Mouse (Mus musculus) thymus, postnatal 4 days (tissue): Measurements from ENCODE around the gene Crxos.
"Not testable (repeated sequence)": the region's sequence is repeated elsewhere in the genome, so short reads cannot be mapped to it uniquely, and the experiment has no call there.

Source experiments
- DNase-seq: peaks from one replicate; pipeline ENCODE4 v3.0.0; 2021

Crxos gene

DNA sequence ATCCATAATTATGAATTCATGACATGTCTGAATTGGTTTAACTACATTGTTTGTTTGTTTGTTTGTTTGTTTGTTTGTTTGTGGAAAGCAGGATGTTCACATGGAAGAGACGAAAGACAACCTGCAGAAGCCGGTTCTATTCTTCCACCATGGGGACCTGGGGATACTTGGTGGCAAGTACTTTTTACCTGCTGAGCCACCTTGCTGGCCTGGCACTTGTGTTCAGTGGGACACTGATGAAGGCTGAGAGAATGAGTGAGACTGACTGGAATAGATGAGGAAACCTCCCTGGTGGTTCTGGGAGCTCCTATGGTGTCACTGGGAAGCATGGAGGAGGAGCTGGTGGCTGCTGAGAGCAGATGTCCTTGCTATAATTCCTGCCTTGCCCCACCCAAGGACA, at the start of gene Crxos:
Crxos (plus strand) TSS at position 301 of the 400 bp plus-strand sequence.
- no peak for DNase-seq

DNA sequence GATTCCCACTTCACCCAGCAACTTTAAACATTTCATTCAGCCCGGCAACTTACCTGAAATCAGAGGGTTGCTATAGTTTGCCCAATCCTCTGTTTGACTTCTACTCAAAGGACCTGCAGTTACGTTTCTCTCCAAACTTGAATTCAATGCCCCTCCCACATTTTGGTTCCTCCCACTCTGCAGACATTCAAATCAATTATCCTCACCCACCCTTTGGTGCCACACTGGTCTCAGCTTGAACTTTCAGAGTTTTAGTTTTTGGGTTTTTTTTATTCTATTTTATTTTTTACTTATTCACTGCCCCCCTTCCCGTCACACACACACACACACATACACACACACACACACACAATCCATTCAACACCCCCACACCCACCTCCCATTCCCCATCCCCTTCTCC, 42.8 kb upstream of the Crxos start, which contains the start of gene Obox6:
Obox6 (minus strand) TSS at position 101 of the 400 bp plus-strand sequence.
- DNase-seq, result no peak

GRCm38 (mm10) chr7:15859657-15860056, 22.8 kb upstream of the Crxos start:
- DNase-seq, result no peak

GRCm38 (mm10) chr7:15864104-15864503, 18.3 kb upstream of the Crxos start:
- no peak for DNase-seq

- no peak for DNase-seq
These were observed 2.7 kb upstream of the Crxos start, which contains the start of gene Crx for GRCm38 (mm10) chr7:15879756-15880155. Gene Crx, minus strand, starts transcription at chr7:15879968.

- no peak for DNase-seq
These were observed 1.0 kb upstream of the Crxos start for GRCm38 (mm10) chr7:15881388-15881787.

DNA sequence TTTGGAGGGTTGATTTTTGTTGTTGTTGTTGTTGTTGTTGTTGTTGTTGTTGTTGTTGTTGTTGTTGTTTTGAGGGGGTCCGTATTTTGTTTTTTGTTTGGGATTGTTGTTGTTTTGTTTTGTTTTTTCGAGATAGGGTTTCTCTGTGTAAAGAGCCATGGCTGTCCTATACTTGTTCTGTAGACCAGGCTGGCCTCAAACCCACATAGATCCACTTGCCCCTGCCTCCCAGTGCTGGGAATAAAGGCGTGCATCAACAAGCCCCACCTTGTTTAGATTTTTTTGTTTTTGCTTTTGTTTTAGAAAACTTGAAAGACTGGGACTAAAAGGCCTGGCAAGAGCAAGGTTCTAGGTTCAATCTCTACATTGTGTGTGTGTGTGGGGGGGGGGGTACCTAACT, 586 bp upstream of the Crxos start:
- no peak for DNase-seq

DNA sequence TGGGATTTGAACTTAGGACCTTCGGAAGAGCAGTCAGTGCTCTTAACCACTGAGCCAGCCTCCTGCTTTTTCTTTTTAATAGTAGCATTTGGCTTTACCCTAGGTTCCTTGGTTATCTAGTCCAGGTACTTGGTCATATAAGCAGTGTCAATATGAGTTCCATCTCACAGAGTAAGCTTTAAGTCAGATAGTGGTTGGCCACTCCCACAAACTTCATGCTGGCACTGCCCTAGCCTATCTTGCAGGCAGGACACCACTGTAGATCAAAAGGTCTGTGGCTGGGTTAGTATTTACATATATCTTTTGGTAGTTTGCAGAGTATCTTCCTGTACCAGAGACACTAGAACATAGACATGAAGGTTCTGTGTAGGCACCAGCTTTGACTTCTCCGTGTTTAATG, 1.7 kb downstream of the Crxos start:
- no peak for DNase-seq

- no peak for DNase-seq
These were observed 11.8 kb downstream of the Crxos start for GRCm38 (mm10) chr7:15894251-15894650.

DNA sequence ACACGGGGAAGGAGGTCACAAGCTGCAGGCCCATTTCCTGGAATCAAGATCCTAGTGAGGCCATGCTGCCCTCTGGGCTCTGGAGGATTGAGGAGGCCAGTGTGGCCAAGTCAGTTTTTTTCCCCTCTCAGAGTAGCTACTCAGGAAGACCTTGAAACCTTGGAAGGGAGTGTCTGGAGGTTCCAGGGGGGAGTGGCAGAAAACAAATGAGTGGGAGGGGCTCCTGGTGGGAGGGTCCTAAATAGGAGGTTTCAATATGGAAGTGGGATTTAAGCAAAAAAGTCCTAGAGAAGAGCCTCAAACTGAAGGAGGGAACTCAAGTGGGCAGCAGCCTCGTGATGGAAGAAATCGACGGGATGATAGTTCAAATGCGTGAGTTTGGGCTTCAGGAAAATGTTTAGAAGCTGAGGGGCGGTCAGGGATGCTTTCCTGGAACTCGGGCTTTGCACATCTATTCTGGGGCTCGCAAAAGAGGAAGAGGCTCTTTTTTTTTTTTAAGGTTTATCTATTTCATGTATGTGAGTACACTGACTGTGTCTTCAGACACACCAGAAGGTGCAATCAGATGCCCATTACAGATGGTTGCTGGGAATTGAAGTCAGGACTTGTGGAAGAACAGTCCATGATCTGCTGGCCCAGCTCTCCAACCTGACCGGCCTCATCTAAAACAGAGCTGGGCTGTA, 19.1 kb downstream of the Crxos start:
- DNase-seq, result no peak

DNA sequence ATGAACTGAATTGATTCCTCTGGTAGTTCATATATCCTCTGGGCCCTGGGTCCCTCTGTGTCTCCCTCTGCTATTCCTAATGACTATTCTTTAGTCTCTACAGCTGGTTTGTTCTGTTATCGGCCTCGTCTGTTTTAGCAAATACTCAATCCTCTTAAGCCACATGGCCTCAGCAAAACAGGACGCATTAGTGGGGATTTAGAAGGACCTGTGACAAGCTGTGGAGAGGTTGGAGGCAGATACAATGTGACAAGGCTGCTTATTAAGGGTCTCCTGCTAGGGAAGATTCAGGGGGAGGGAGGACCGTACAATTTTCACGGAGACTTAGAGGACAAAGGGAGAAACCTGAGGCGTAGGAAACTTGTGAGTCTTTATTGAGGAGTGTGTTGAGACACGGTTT, 23.4 kb downstream of the Crxos start:
- no peak for DNase-seq

- no peak for DNase-seq
These were observed 24.2 kb downstream of the Crxos start for GRCm38 (mm10) chr7:15906602-15907001.

- DNase-seq, result no peak
These were observed 25.7 kb downstream of the Crxos start for GRCm38 (mm10) chr7:15907971-15908590.

DNA sequence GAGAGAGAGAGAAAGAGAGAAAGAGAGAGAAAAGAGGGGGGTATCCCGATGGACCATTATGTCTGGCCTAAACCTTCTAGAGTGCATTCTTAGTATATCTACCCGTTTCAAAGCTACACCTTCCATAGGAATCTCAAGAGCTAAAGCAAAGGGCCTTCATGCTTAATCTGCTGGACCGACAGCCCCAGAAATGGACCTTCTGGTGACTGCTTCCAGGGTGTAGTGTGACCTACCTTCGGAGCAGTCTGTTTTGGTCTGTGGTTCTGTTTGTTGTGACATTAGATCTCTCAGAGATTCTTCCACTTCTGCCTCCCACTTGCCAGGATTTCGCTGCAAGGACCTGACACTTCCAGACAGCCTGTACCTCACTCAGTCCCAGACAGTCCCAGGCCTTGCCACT, 28.1 kb downstream of the Crxos start:
- DNase-seq, result no peak

DNA sequence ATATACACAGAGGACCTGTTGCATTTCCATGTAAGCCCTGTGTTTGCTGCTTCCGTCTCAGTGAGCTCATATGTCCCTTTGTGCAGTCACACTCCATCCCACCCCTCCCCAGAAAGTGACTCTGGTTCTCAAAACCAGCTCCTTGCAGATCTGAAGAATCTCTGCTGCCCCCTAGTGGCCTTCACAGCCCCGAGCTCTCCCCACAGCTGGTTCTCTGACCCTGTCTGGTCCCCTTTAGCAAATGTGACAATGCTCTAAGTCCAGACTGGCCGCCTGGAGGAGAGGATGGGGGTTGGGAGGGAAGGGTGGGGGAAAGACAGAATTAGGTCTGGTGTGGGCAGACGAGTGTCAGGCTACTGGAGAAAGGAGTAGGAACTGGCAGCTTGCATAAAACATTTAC, 29.8 kb downstream of the Crxos start:
- peak; percentile 85 for DNase-seq

DNA sequence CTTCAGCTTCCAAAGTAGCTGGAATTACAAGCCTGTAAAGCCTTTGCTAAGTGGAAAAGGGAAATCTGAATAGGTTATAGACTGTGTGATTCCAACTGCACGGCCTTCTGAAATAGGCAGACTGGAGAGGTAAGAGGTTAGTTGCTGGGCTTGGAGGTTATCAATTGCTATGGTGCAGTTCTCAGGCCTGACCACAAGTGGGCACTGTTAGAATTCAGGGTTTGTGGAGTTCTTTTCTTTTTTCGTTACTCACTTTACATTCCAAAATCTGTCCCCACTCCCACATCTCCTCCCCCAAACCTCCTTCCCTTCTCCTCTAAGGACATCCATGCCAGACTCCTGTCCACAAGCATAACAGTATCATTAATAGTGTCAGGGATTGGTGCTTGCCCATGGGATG, 31.8 kb downstream of the Crxos start:
- peak; percentile 70 for DNase-seq

- DNase-seq, result no peak
These were observed 32.3 kb downstream of the Crxos start for GRCm38 (mm10) chr7:15914751-15915150.

DNA sequence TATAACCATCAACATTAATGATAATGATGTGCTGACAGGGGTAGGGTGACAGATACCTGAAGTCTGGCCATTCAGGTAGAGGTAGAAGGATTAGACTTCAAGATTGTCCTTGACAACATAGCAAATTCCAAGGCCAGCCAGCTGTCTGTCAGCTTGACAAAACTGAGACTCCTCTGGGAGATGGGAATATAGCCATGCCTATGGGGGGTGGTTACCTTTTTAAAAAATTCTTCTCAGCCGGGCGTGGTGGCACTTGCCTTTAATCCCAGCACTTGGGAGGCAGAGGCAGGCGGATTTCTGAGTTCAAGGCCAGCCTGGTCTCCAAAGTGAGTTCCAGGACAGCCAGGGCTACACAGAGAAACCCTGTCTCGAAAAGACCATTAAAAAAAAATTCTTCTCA, 33.3 kb downstream of the Crxos start:
- not testable (repeated sequence) for DNase-seq

DNA sequence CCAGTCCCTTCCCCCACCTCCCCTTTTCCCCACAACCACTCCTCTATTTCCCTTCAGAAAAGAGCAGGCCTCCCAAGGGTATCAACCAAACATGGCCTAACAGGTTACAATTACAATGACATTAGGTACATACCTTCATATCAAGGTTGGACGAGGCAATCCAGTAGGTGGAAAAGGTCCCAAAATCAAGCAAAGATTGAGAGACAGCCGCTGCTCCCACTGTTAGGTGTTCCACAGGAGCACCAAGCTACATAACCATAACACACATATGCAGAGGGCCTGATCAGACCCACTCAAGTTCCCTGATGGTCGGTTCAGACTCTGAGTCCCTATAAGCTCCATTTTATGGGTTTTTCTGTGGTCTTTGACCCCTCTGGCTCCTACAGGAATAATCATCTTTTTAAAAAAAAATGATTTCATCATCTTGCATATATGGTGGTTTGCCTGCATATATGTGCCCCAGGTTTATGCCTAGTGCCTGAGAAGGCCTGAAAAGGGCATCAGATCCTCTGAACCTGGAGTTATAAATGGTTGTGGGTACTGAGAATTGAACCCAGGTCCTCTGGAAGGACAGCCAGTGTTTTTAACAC, 33.8 kb downstream of the Crxos start:
- DNase-seq, result no peak

DNA sequence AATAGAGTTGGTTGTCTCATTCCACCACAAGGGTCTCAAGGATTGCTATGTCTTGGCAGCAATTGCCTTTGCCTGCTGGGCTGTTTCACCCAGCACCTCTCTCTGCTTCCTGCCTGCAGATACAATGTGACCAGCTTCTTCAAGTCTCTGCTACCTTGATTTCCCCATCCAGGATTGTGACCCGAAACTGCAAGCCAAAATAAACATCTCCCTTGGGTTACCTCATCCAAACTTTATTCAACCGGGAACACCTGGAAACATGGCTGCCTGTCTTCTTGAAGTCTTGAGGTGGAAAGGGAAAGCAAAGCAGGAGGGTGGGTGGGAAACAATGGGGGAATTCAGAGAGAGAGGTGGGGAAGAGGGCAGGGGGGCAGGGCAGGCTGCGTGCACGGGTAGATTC, 34.6 kb downstream of the Crxos start:
- DNase-seq, result no peak

GRCm38 (mm10) chr7:15918371-15918770, 36.0 kb downstream of the Crxos start:
- DNase-seq, result no peak

GRCm38 (mm10) chr7:15919947-15920346, 37.5 kb downstream of the Crxos start:
- no peak for DNase-seq

DNA sequence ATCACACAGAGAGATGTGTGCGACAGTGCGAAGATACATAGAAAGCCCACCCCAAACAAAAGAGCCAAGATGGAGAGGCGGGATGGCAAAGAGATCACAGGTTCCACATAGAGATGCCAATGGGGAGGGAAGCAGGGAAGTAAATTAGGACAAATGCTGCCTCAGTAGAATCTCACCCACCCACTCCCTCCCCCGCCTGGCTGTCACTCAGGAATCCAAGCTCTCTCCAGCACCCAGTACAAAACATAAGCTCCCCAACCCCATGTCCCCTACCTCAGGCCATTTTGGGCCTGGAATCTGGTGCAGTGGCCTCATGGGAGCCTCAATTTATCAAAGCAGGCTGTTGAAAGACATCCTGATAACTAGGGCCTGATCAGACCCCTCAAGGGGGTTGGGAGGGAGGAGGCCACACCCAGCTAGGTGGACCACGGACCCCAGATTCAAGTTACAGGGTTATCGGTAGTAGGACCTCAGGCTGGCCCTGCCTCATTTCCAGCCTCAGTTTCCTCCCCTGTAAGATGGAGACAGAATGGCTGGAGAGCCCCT, 38.3 kb downstream of the Crxos start:
- DNase-seq, result no peak

- DNase-seq, result peak; percentile 52
These were observed 39.4 kb downstream of the Crxos start for GRCm38 (mm10) chr7:15921796-15922195.
